Mouse (Mus musculus): ENCODE data around the gene Slc16a2.

Gene Slc16a2

GRCm38 (mm10) chrX:103653021-103653420 lies 168.8 kb downstream of the Slc16a2 start:
- no peak for DNase-seq (ENCODE audit: low spot score in 2 of 2)

DNA sequence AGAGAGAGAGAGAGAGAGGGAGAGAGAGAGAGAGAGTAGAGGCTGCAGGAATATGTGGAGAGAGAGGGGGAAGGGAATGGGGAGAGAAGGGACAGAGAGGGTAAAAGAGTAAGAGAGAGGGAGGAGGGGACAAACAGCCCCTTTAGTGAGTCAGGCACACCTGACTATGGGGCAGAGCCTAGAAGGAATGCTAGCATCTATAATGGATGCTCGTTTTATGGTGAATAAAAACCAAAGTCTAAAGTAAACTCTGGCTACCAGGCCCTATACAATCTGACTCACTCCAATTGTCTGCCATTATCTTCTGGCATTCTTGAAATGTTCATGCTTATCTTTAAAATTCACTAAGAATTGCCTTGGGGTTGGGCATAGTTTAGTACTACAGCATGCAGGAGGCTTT lies 169.7 kb downstream of the Slc16a2 start:
- no peak for DNase-seq (ENCODE audit: low spot score in 2 of 2)

Measured in frontal cortex, postnatal 36 days (tissue).